ENCODE assay signal across 12 mouse cellular contexts in genomic region chr12:99860981-99861380, GRCm38 (mm10). TPM values are rescaled to one million over a fixed set of nuclear protein-coding genes. Genes with fewer than 3 reads are reported as not detected.
DNase-seq lines count a peak whose midpoint lies in the region; ATAC-seq and TF ChIP-seq lines count a peak whose summit lies in the region.
"Had no signal": no experiment of that assay in that cellular context is flagged by ENCODE, and none has a peak within 500 bp of the region (broad histone marks: within the 10 kb centered on the region; RNA-seq: fewer than 3 reads in every experiment).

No protein-coding gene starts in this region.

- no peaks in the 10 kb centered on the region for H3K9me3 ChIP-seq in forebrain, embryonic 14.5 days (replicated peaks; ENCODE audit: control insufficient read depth, low read length)
- H3K9me3 ChIP-seq in forebrain, embryonic 10.5 days = no peaks in the 10 kb centered on the region
- no peaks in the 10 kb centered on the region for H3K9me3 ChIP-seq in intestine, postnatal 0 days (ENCODE audit: control insufficient read depth)
- no peaks in the 10 kb centered on the region for H3K9me3 ChIP-seq in intestine, embryonic 15.5 days
- no peaks in the 10 kb centered on the region for H3K9me3 ChIP-seq in midbrain, embryonic 15.5 days
- no peaks in the 10 kb centered on the region for H3K9me3 ChIP-seq in midbrain, embryonic 11.5 days (ENCODE audit: control insufficient read depth, low read length)
- no peaks in the 10 kb centered on the region for H3K9me3 ChIP-seq in stomach, postnatal 0 days (ENCODE audit: control insufficient read depth, low read length)
- H3K9me3 ChIP-seq: forebrain, embryonic 15.5 days had no signal

- 67% methylated on average over 4 of the region's 4 CpGs for WGBS in forebrain, embryonic 14.5 days
- 84% methylated on average over 4 of the region's 4 CpGs for WGBS in forebrain, embryonic 10.5 days
- WGBS in intestine, postnatal 0 days = 82% methylated on average over 4 of the region's 4 CpGs
- WGBS in intestine, embryonic 15.5 days = 77% methylated on average over 4 of the region's 4 CpGs
- 65% methylated on average over 4 of the region's 4 CpGs for WGBS in midbrain, embryonic 15.5 days
- whole genome bisulfite sequencing in midbrain, embryonic 11.5 days = 87% methylated on average over 4 of the region's 4 CpGs
- WGBS in stomach, postnatal 0 days = 78% methylated on average over 4 of the region's 4 CpGs

- H3K4me3 ChIP-seq in forebrain, embryonic 14.5 days (ENCODE audit: low read depth, low read length) = no peak overlapping the region
- no peak overlapping the region for H3K4me3 ChIP-seq in forebrain, embryonic 10.5 days
- H3K4me3 ChIP-seq in intestine, postnatal 0 days (ENCODE audit: low read depth, low read length) = no peak overlapping the region
- H3K4me3 ChIP-seq in intestine, embryonic 15.5 days (replicated peaks) = no peak overlapping the region
- H3K4me3 ChIP-seq in midbrain, embryonic 15.5 days = no peak overlapping the region
- no peak overlapping the region for H3K4me3 ChIP-seq in midbrain, embryonic 11.5 days (ENCODE audit: low read depth, low read length)
- H3K4me3 ChIP-seq in stomach, postnatal 0 days (ENCODE audit: low read depth, low read length) = no peak overlapping the region
- H3K4me3 ChIP-seq: forebrain, embryonic 15.5 days had no signal

- peak; percentile 77 for DNase-seq in forebrain, embryonic 14.5 days (ENCODE audit: low spot score)
- no peak for DNase-seq in forebrain, embryonic 10.5 days (ENCODE audit: extremely low spot score, low spot score)
- DNase-seq in midbrain, embryonic 11.5 days (ENCODE audit: low spot score, missing footprints) = no peak
- no peak for DNase-seq in stomach, postnatal 0 days (ENCODE audit: low spot score)
- DNase-seq in testis, postnatal 10 days (ENCODE audit: low spot score) = no peak
- DNase-seq: kidney, adult 8-10 months; right cerebral cortex, postnatal 25 days had no signal

- no peak overlapping the region for H3K9ac ChIP-seq in forebrain, embryonic 14.5 days (ENCODE audit: low read length)
- H3K9ac ChIP-seq in intestine, postnatal 0 days (ENCODE audit: low read depth, low read length) = no peak overlapping the region
- H3K9ac ChIP-seq in intestine, embryonic 15.5 days = no peak overlapping the region
- H3K9ac ChIP-seq in midbrain, embryonic 15.5 days = no peak overlapping the region
- no peak overlapping the region for H3K9ac ChIP-seq in midbrain, embryonic 11.5 days (ENCODE audit: low read length)
- H3K9ac ChIP-seq in stomach, postnatal 0 days (ENCODE audit: low read length) = no peak overlapping the region
- H3K9ac ChIP-seq: forebrain, embryonic 15.5 days had no signal

- H3K4me1 ChIP-seq in forebrain, embryonic 14.5 days (ENCODE audit: control insufficient read depth, insufficient read depth, low read length) = no peaks in the 10 kb centered on the region
- no peaks in the 10 kb centered on the region; the same call in 1 of the 2 replicates for H3K4me1 ChIP-seq in forebrain, embryonic 10.5 days
- no peaks in the 10 kb centered on the region for H3K4me1 ChIP-seq in intestine, postnatal 0 days (replicated peaks; ENCODE audit: control insufficient read depth, insufficient read depth, low read length)
- H3K4me1 ChIP-seq in intestine, embryonic 15.5 days (replicated peaks) = no peaks in the 10 kb centered on the region
- peaks cover 5% of the 10 kb centered on the region for H3K4me1 ChIP-seq in midbrain, embryonic 15.5 days
- H3K4me1 ChIP-seq in midbrain, embryonic 11.5 days (ENCODE audit: control insufficient read depth, insufficient read depth, low read length) = no peaks in the 10 kb centered on the region
- H3K4me1 ChIP-seq in stomach, postnatal 0 days (replicated peaks; ENCODE audit: control insufficient read depth, insufficient read depth) = no peaks in the 10 kb centered on the region

- ATAC-seq in forebrain, embryonic 14.5 days = no peak
- no peak for ATAC-seq in intestine, postnatal 0 days
- ATAC-seq in intestine, embryonic 15.5 days = no peak
- 0 out of 2 replicates have a peak, but pooled peaks have one; percentile 39 for ATAC-seq in midbrain, embryonic 15.5 days (replicated peaks)
- no peak for ATAC-seq in midbrain, embryonic 11.5 days (ENCODE audit: low FRiP score)
- no peak for ATAC-seq in stomach, postnatal 0 days (ENCODE audit: low FRiP score, low TSS enrichment)
- ATAC-seq: activated CD4-positive, CD25-positive, alpha-beta regulatory T cell, adult 4 months had no signal

- no peak for TF ChIP-seq EP300 in stomach, postnatal 0 days (optimal IDR thresholded peaks at IDR 0.05)

- H3K27ac ChIP-seq in forebrain, embryonic 14.5 days (ENCODE audit: low read depth, low read length) = no peak overlapping the region
- no peak overlapping the region for H3K27ac ChIP-seq in forebrain, embryonic 10.5 days
- no peak overlapping the region for H3K27ac ChIP-seq in intestine, postnatal 0 days (ENCODE audit: low read depth, low read length)
- H3K27ac ChIP-seq in intestine, embryonic 15.5 days = no peak overlapping the region
- no peak overlapping the region for H3K27ac ChIP-seq in midbrain, embryonic 15.5 days
- no peak overlapping the region for H3K27ac ChIP-seq in midbrain, embryonic 11.5 days (ENCODE audit: low read depth, low read length)
- no peak overlapping the region for H3K27ac ChIP-seq in stomach, postnatal 0 days (replicated peaks)
- H3K27ac ChIP-seq: forebrain, embryonic 15.5 days had no signal

- no peaks in the 10 kb centered on the region for H3K36me3 ChIP-seq in forebrain, embryonic 14.5 days (ENCODE audit: control insufficient read depth, insufficient read depth, low read length)
- H3K36me3 ChIP-seq in forebrain, embryonic 10.5 days (replicated peaks) = no peaks in the 10 kb centered on the region
- H3K36me3 ChIP-seq in intestine, postnatal 0 days (ENCODE audit: control insufficient read depth, insufficient read depth) = no peaks in the 10 kb centered on the region
- no peaks in the 10 kb centered on the region for H3K36me3 ChIP-seq in intestine, embryonic 15.5 days
- no peaks in the 10 kb centered on the region for H3K36me3 ChIP-seq in midbrain, embryonic 15.5 days (replicated peaks)
- H3K36me3 ChIP-seq in midbrain, embryonic 11.5 days (ENCODE audit: control insufficient read depth, insufficient read depth, low read length) = no peaks in the 10 kb centered on the region
- H3K36me3 ChIP-seq in stomach, postnatal 0 days (ENCODE audit: control insufficient read depth, insufficient read depth, low read length) = no peaks in the 10 kb centered on the region
- H3K36me3 ChIP-seq: forebrain, embryonic 15.5 days had no signal

- H3K27me3 ChIP-seq in forebrain, embryonic 14.5 days (replicated peaks; ENCODE audit: control insufficient read depth, insufficient read depth, low read length) = no peaks in the 10 kb centered on the region
- H3K27me3 ChIP-seq in forebrain, embryonic 10.5 days (ENCODE audit: poor library complexity, severe bottlenecking) = no peaks in the 10 kb centered on the region
- no peaks in the 10 kb centered on the region for H3K27me3 ChIP-seq in intestine, postnatal 0 days (replicated peaks; ENCODE audit: control insufficient read depth, insufficient read depth, low read length)
- H3K27me3 ChIP-seq in intestine, embryonic 15.5 days (replicated peaks) = no peaks in the 10 kb centered on the region
- H3K27me3 ChIP-seq in midbrain, embryonic 15.5 days (replicated peaks) = no peaks in the 10 kb centered on the region
- H3K27me3 ChIP-seq in midbrain, embryonic 11.5 days (ENCODE audit: control insufficient read depth, insufficient read depth, low read length) = no peaks in the 10 kb centered on the region
- no peaks in the 10 kb centered on the region for H3K27me3 ChIP-seq in stomach, postnatal 0 days (ENCODE audit: control insufficient read depth, insufficient read depth, low read length)
- H3K27me3 ChIP-seq: forebrain, embryonic 15.5 days had no signal

- no peak overlapping the region for H3K4me2 ChIP-seq in forebrain, embryonic 14.5 days (ENCODE audit: low read length)
- H3K4me2 ChIP-seq in intestine, postnatal 0 days (replicated peaks; ENCODE audit: low read depth) = no peak overlapping the region
- no peak overlapping the region for H3K4me2 ChIP-seq in intestine, embryonic 15.5 days (replicated peaks)
- H3K4me2 ChIP-seq in midbrain, embryonic 15.5 days = no peak overlapping the region
- no peak overlapping the region for H3K4me2 ChIP-seq in midbrain, embryonic 11.5 days
- no peak overlapping the region for H3K4me2 ChIP-seq in stomach, postnatal 0 days (replicated peaks; ENCODE audit: low read depth)
- H3K4me2 ChIP-seq: forebrain, embryonic 15.5 days had no signal

- TF ChIP-seq CTCF in intestine, postnatal 0 days (IDR thresholded peaks at IDR 0.05; ENCODE audit: low read depth) = peak; percentile 47
- peak; percentile 62 for TF ChIP-seq CTCF in stomach, postnatal 0 days (IDR thresholded peaks at IDR 0.05; ENCODE audit: low read depth)

RNA-seq across cellular contexts. Expression of gene Efcab11, which starts 23.3 kb away (rescaled TPM):
- polyA plus RNA-seq in forebrain, embryonic 14.5 days (2014; fragmentation: Nextera tagmentation; extraction: Ambion mirVana) = 8.4 and 12.5 TPM in 2 replicates
- polyA plus RNA-seq in forebrain, embryonic 10.5 days (2016; fragmentation: Nextera tagmentation; extraction: Ambion mirVana) = 24.9 and 25.0 TPM in 2 replicates
- polyA plus RNA-seq in intestine, postnatal 0 days (2015; fragmentation: Nextera tagmentation; extraction: Ambion mirVana) = 3.2 and 3.3 TPM in 2 replicates
- 10.1 and 10.2 TPM in 2 replicates for polyA plus RNA-seq in intestine, embryonic 15.5 days (2015; fragmentation: Nextera tagmentation; extraction: Ambion mirVana)
- polyA plus RNA-seq in midbrain, embryonic 15.5 days (2015; fragmentation: Nextera tagmentation; extraction: Ambion mirVana) = 4.1 and 4.8 TPM in 2 replicates
- 23.8 and 24.6 TPM in 2 replicates for polyA plus RNA-seq in midbrain, embryonic 11.5 days (2014; fragmentation: Nextera tagmentation; extraction: Ambion mirVana)
- polyA plus RNA-seq in stomach, postnatal 0 days (2015; fragmentation: Nextera tagmentation; extraction: Ambion mirVana) = 2.8 and 3.6 TPM in 2 replicates

RNA-seq across cellular contexts. Expression of gene Tdp1, which starts 23.3 kb away (rescaled TPM):
- 78.8 and 80.6 TPM in 2 replicates for polyA plus RNA-seq in forebrain, embryonic 14.5 days (2014; fragmentation: Nextera tagmentation; extraction: Ambion mirVana)
- 90.5 and 95.6 TPM in 2 replicates for polyA plus RNA-seq in forebrain, embryonic 10.5 days (2016; fragmentation: Nextera tagmentation; extraction: Ambion mirVana)
- polyA plus RNA-seq in intestine, postnatal 0 days (2015; fragmentation: Nextera tagmentation; extraction: Ambion mirVana) = 9.1 and 9.6 TPM in 2 replicates
- 45.1 and 47.9 TPM in 2 replicates for polyA plus RNA-seq in intestine, embryonic 15.5 days (2015; fragmentation: Nextera tagmentation; extraction: Ambion mirVana)
- 53.0 and 56.2 TPM in 2 replicates for polyA plus RNA-seq in midbrain, embryonic 15.5 days (2015; fragmentation: Nextera tagmentation; extraction: Ambion mirVana)
- polyA plus RNA-seq in midbrain, embryonic 11.5 days (2014; fragmentation: Nextera tagmentation; extraction: Ambion mirVana) = 78.3 and 81.9 TPM in 2 replicates
- polyA plus RNA-seq in stomach, postnatal 0 days (2015; fragmentation: Nextera tagmentation; extraction: Ambion mirVana) = 12.9 and 13.3 TPM in 2 replicates
